Mouse (Mus musculus): ENCODE measurements around the gene Ppil3. TPM values are rescaled to one million over a fixed set of nuclear protein-coding genes. Genes with fewer than 3 reads are reported as not detected.

Ppil3 gene
- polyA plus RNA-seq, 2 experiments, result 40.9 to 56.0 TPM

- no peak overlapping the region for H3K4me3 ChIP-seq (replicated peaks; ENCODE audit: low read length)
- TF ChIP-seq POLR2A (IDR thresholded peaks at IDR 0.05; ENCODE audit: borderline replicate concordance, extremely low read depth, insufficient read depth, insufficient read length), result no peak
- H3K9ac ChIP-seq (ENCODE audit: low read depth, low read length, severe bottlenecking), result no peak overlapping the region
- no peak overlapping the region for H3K4me2 ChIP-seq (replicated peaks; ENCODE audit: low read depth, low read length, severe bottlenecking)
- no peaks in the 10 kb centered on the region for H3K4me1 ChIP-seq (ENCODE audit: control insufficient read depth, insufficient read depth, low read length)
- peaks cover 80% of the 10 kb centered on the region for H3K36me3 ChIP-seq (ENCODE audit: control insufficient read depth, insufficient read depth, low read length)
- H3K27ac ChIP-seq (replicated peaks; ENCODE audit: low read depth, low read length), result no peak overlapping the region
- WGBS, result 96% methylated on average over 6 of the region's 6 CpGs
- DNase-seq (ENCODE audit: low spot score), result no peak
- H3K27me3 ChIP-seq (ENCODE audit: control insufficient read depth, insufficient read depth, low read length), result no peaks in the 10 kb centered on the region
- H3K9me3 ChIP-seq (ENCODE audit: control insufficient read depth, low read length), result no peaks in the 10 kb centered on the region
- no peak for ATAC-seq (ENCODE audit: low FRiP score, low read depth)
These were observed 47.6 kb downstream of the Ppil3 start for GRCm38 (mm10) chr1:58397731-58398130.

- WGBS, result 93% methylated on average over 1 of the region's 1 CpGs
- Histone ChIP-seq H3K27ac (replicated peaks; ENCODE audit: low read depth, low read length) (no peak overlapping the region), H3K9me3 (ENCODE audit: control insufficient read depth, low read length) (no peaks in the 10 kb centered on the region), H3K27me3 (ENCODE audit: control insufficient read depth, insufficient read depth, low read length) (no peaks in the 10 kb centered on the region), H3K4me1 (ENCODE audit: control insufficient read depth, insufficient read depth, low read length) (peaks cover 7% of the 10 kb centered on the region), H3K4me3 (replicated peaks; ENCODE audit: low read length) (no peak overlapping the region), H3K4me2 (replicated peaks; ENCODE audit: low read depth, low read length, severe bottlenecking) (no peak overlapping the region), H3K36me3 (ENCODE audit: control insufficient read depth, insufficient read depth, low read length) (peaks cover 65% of the 10 kb centered on the region), H3K9ac (ENCODE audit: low read depth, low read length, severe bottlenecking) (no peak overlapping the region)
- no peak for TF ChIP-seq POLR2A (IDR thresholded peaks at IDR 0.05; ENCODE audit: borderline replicate concordance, extremely low read depth, insufficient read depth, insufficient read length)
- DNase-seq (ENCODE audit: low spot score) (no peak), ATAC-seq (ENCODE audit: low FRiP score, low read depth) (no peak)
These were observed 49.1 kb downstream of the Ppil3 start for GRCm38 (mm10) chr1:58396179-58396578.

- ATAC-seq (ENCODE audit: low FRiP score, low read depth), result no peak
- 90% methylated on average over 3 of the region's 3 CpGs for WGBS
- Histone ChIP-seq H3K9ac (ENCODE audit: low read depth, low read length, severe bottlenecking) (no peak overlapping the region), H3K4me1 (ENCODE audit: control insufficient read depth, insufficient read depth, low read length) (peaks cover 9% of the 10 kb centered on the region), H3K36me3 (ENCODE audit: control insufficient read depth, insufficient read depth, low read length) (peaks cover 56% of the 10 kb centered on the region), H3K27me3 (ENCODE audit: control insufficient read depth, insufficient read depth, low read length) (no peaks in the 10 kb centered on the region), H3K27ac (replicated peaks; ENCODE audit: low read depth, low read length) (no peak overlapping the region), H3K4me2 (replicated peaks; ENCODE audit: low read depth, low read length, severe bottlenecking) (no peak overlapping the region), H3K9me3 (ENCODE audit: control insufficient read depth, low read length) (no peaks in the 10 kb centered on the region), H3K4me3 (replicated peaks; ENCODE audit: low read length) (no peak overlapping the region)
- no peak for DNase-seq (ENCODE audit: low spot score)
- no peak for TF ChIP-seq POLR2A (IDR thresholded peaks at IDR 0.05; ENCODE audit: borderline replicate concordance, extremely low read depth, insufficient read depth, insufficient read length)
These were observed 49.9 kb downstream of the Ppil3 start for GRCm38 (mm10) chr1:58395341-58395740.

- peaks cover 9% of the 10 kb centered on the region for H3K4me1 ChIP-seq (ENCODE audit: control insufficient read depth, insufficient read depth, low read length)
- H3K27me3 ChIP-seq (ENCODE audit: control insufficient read depth, insufficient read depth, low read length), result no peaks in the 10 kb centered on the region
- H3K27ac ChIP-seq (replicated peaks; ENCODE audit: low read depth, low read length), result peak overlapping the region; percentile 99
- H3K36me3 ChIP-seq (ENCODE audit: control insufficient read depth, insufficient read depth, low read length), result peaks cover 39% of the 10 kb centered on the region
- peak overlapping the region; percentile 84 for H3K4me3 ChIP-seq (replicated peaks; ENCODE audit: low read length)
- no peaks in the 10 kb centered on the region for H3K9me3 ChIP-seq (ENCODE audit: control insufficient read depth, low read length)
- peak overlapping the region; percentile 97 for H3K9ac ChIP-seq (ENCODE audit: low read depth, low read length, severe bottlenecking)
- ATAC-seq (ENCODE audit: low FRiP score, low read depth) (peak; percentile 37), DNase-seq (ENCODE audit: low spot score) (no peak)
- H3K4me2 ChIP-seq (replicated peaks; ENCODE audit: low read depth, low read length, severe bottlenecking), result peak overlapping the region; percentile 76
- 1% methylated on average over 30 of the region's 90 CpGs for WGBS
- no peak for TF ChIP-seq POLR2A (IDR thresholded peaks at IDR 0.05; ENCODE audit: borderline replicate concordance, extremely low read depth, insufficient read depth, insufficient read length)
These were observed 51.7 kb downstream of the Ppil3 start for GRCm38 (mm10) chr1:58393284-58394195.

GRCm38 (mm10) chr1:58392652-58393283 is 52.5 kb downstream of the Ppil3 start, which contains the start of gene Bzw1:
TSS of gene Bzw1 (plus strand) at chr1:58392898.
- H3K4me2 ChIP-seq (replicated peaks; ENCODE audit: low read depth, low read length, severe bottlenecking), result peak within 1 kb of the TSS; percentile 76
- peaks cover 9% of the 10 kb centered on the region for H3K4me1 ChIP-seq (ENCODE audit: control insufficient read depth, insufficient read depth, low read length)
- peak within 1 kb of the TSS; percentile 97 for H3K9ac ChIP-seq (ENCODE audit: low read depth, low read length, severe bottlenecking)
- ATAC-seq (ENCODE audit: low FRiP score, low read depth), result peak; percentile 98
- H3K4me3 ChIP-seq (replicated peaks; ENCODE audit: low read length), result peak within 1 kb of the TSS; percentile 84
- peak within 1 kb of the TSS; percentile 99 for H3K27ac ChIP-seq (replicated peaks; ENCODE audit: low read depth, low read length)
- DNase-seq (ENCODE audit: low spot score), result peak; percentile 93
- peak; percentile 88; the same call in 1 of the 2 replicates for TF ChIP-seq POLR2A (IDR thresholded peaks at IDR 0.05; ENCODE audit: borderline replicate concordance, extremely low read depth, insufficient read depth, insufficient read length)
- H3K36me3 ChIP-seq (ENCODE audit: control insufficient read depth, insufficient read depth, low read length), result peaks cover 31% of the 10 kb centered on the region
- WGBS, result under 1% methylated on average over 38 of the region's 61 CpGs
- no peaks in the 10 kb centered on the region for H3K9me3 ChIP-seq (ENCODE audit: control insufficient read depth, low read length)
- H3K27me3 ChIP-seq (ENCODE audit: control insufficient read depth, insufficient read depth, low read length), result no peaks in the 10 kb centered on the region

Data from limb, embryonic 14.5 days (tissue).